20 mouse cellular contexts compared by ENCODE assay signal in the genomic region with DNA sequence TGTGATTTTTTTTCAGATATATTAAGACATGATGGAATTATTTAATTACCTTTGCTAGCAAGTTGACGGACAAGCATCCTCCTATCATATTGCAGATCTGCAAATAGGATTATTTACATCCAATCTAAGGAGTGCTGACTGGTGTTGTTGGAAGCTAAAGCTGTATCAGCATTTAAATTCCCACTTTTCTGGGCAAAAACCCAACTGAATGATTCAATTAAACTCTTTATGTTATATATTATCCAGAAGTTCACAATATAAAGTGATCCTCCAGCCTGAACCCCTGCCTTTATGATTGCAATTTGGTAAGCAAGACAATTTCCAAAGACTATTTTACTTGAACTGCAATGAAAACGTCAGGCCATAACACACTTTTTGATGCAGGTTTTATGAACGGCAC.
"Had no signal": no experiment of that assay in that cellular context is flagged by ENCODE, and none has a peak within 500 bp of the region (broad histone marks: within the 10 kb centered on the region; RNA-seq: fewer than 3 reads in every experiment).

No protein-coding gene starts in this region.

- H3K9me3 ChIP-seq: limb, embryonic 12.5 days; liver, embryonic 12.5 days; liver, embryonic 15.5 days; midbrain, embryonic 12.5 days; midbrain, embryonic 15.5 days had no signal

- H3K4me2 ChIP-seq: limb, embryonic 12.5 days; liver, embryonic 12.5 days; liver, embryonic 15.5 days; midbrain, embryonic 12.5 days; midbrain, embryonic 15.5 days had no signal

- H3K36me3 ChIP-seq: limb, embryonic 12.5 days; liver, embryonic 12.5 days; liver, embryonic 15.5 days; midbrain, embryonic 12.5 days; midbrain, embryonic 15.5 days had no signal

- ATAC-seq: intestine, embryonic 16.5 days; liver, embryonic 12.5 days; midbrain, embryonic 15.5 days had no signal

- DNase-seq: kidney, adult 2 months; kidney, postnatal 25 days; layer of hippocampus, postnatal 36 days; liver; lung, adult 18-20 months; right cerebral cortex, adult 18-20 months; right cerebral cortex, postnatal 14 days; right cerebral cortex, postnatal 4 days; thymus, adult 2 months; thymus, postnatal 14 days; thymus, postnatal 4 days had no signal

- H3K4me3 ChIP-seq: left cerebral cortex, adult 2 months; limb, embryonic 12.5 days; liver, embryonic 12.5 days; liver, embryonic 15.5 days; midbrain, embryonic 12.5 days; midbrain, embryonic 15.5 days had no signal

- H3K27me3 ChIP-seq: liver, embryonic 12.5 days; liver, embryonic 15.5 days; midbrain, embryonic 12.5 days; midbrain, embryonic 15.5 days had no signal

- H3K27ac ChIP-seq: left cerebral cortex, adult 2 months; limb, embryonic 12.5 days; liver, embryonic 12.5 days; liver, embryonic 15.5 days; macrophage; midbrain, embryonic 12.5 days; midbrain, embryonic 15.5 days; stomach, postnatal 0 days had no signal

- H3K4me1 ChIP-seq: liver, embryonic 12.5 days; liver, embryonic 15.5 days had no signal

- H3K9ac ChIP-seq: limb, embryonic 12.5 days; liver, embryonic 12.5 days; liver, embryonic 15.5 days; midbrain, embryonic 12.5 days; midbrain, embryonic 15.5 days had no signal
